24 mouse cellular contexts compared by ENCODE assay signal in the genomic region with DNA sequence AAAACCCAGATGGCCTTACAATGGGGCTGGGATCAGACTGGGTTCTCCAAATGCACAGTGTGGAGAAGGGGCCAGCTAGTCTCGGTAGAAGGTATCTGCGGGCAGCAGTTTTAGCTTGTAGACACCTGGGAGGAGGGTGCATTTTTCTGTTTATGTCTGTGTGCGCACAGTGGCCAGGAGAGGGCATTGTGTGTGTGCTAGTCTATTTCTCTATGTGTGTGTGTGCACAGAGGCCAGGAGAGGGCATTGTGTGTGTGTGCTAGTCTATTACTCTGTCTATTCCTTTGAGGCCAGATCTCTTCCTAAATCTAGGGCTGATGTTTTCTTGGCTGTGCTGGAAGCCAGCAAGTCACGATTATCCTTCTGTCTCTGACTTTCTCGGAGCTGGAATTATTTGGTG. TPM values are rescaled to one million over a fixed set of nuclear protein-coding genes. Genes with fewer than 3 reads are reported as not detected.
DNase-seq lines count a peak whose midpoint lies in the region; ATAC-seq and TF ChIP-seq lines count a peak whose summit lies in the region.
"Had no signal": no experiment of that assay in that cellular context is flagged by ENCODE, and none has a peak within 500 bp of the region (broad histone marks: within the 10 kb centered on the region; RNA-seq: fewer than 3 reads in every experiment).

No protein-coding gene starts in this region.

- WGBS in hindbrain, embryonic 16.5 days = 78% methylated on average over 5 of the region's 5 CpGs
- WGBS in hindbrain, embryonic 10.5 days = 88% methylated on average over 5 of the region's 5 CpGs
- 58% methylated on average over 5 of the region's 5 CpGs for WGBS in liver, embryonic 14.5 days (ENCODE audit: insufficient replicate concordance)
- 67% methylated on average over 5 of the region's 5 CpGs for WGBS in liver, embryonic 12.5 days (ENCODE audit: insufficient replicate concordance)

- no peak for TF ChIP-seq EP300 in liver, embryonic 14.5 days (IDR thresholded peaks at IDR 0.05; ENCODE audit: low read depth)
- no peak for TF ChIP-seq EP300 in ES-Bruce4 (IDR thresholded peaks at IDR 0.05; ENCODE audit: insufficient read depth, low read depth, low read length)

- H3K4me1 ChIP-seq in hindbrain, embryonic 16.5 days (ENCODE audit: control insufficient read depth, insufficient read depth, low read depth, low read length) = no peaks in the 10 kb centered on the region
- no peaks in the 10 kb centered on the region for H3K4me1 ChIP-seq in hindbrain, embryonic 10.5 days (replicated peaks)
- H3K4me1 ChIP-seq in liver, embryonic 14.5 days (replicated peaks; ENCODE audit: control insufficient read depth in 2 of 2, insufficient read depth in 2 of 2, low read length in 1 of 2) = no peaks in the 10 kb centered on the region
- no peaks in the 10 kb centered on the region for H3K4me1 ChIP-seq in liver, embryonic 12.5 days
- H3K4me1 ChIP-seq in ES-Bruce4 (ENCODE audit: control insufficient read depth, insufficient read depth, low read length) = no peaks in the 10 kb centered on the region
- H3K4me1 ChIP-seq: forebrain, embryonic 13.5 days; limb, embryonic 12.5 days; midbrain, embryonic 12.5 days; neural tube, embryonic 12.5 days had no signal

- TF ChIP-seq CTCF in liver, embryonic 14.5 days (IDR thresholded peaks at IDR 0.05; ENCODE audit: low read depth) = peak; percentile 19; the same call in 1 of the 2 replicates
- peak; percentile 33 for TF ChIP-seq CTCF in ES-Bruce4 (IDR thresholded peaks at IDR 0.05; ENCODE audit: low read depth, low read length)

- H3K36me3 ChIP-seq in hindbrain, embryonic 16.5 days (ENCODE audit: control insufficient read depth, insufficient read depth, low read length) = no peaks in the 10 kb centered on the region
- no peaks in the 10 kb centered on the region for H3K36me3 ChIP-seq in hindbrain, embryonic 10.5 days
- no peaks in the 10 kb centered on the region for H3K36me3 ChIP-seq in liver, embryonic 14.5 days (replicated peaks; ENCODE audit: control insufficient read depth, insufficient read depth, low read depth)
- H3K36me3 ChIP-seq in liver, embryonic 12.5 days = no peaks in the 10 kb centered on the region
- no peaks in the 10 kb centered on the region for H3K36me3 ChIP-seq in ES-Bruce4 (ENCODE audit: control insufficient read depth, insufficient read depth, low read length, poor library complexity, severe bottlenecking)
- H3K36me3 ChIP-seq: heart, embryonic 12.5 days; limb, embryonic 12.5 days; midbrain, embryonic 12.5 days; neural tube, embryonic 12.5 days had no signal

- no peaks in the 10 kb centered on the region for H3K27me3 ChIP-seq in hindbrain, embryonic 16.5 days (replicated peaks; ENCODE audit: control insufficient read depth, insufficient read depth, low read length)
- H3K27me3 ChIP-seq in hindbrain, embryonic 10.5 days (ENCODE audit: insufficient read depth, poor library complexity, severe bottlenecking) = no peaks in the 10 kb centered on the region
- no peaks in the 10 kb centered on the region for H3K27me3 ChIP-seq in liver, embryonic 14.5 days (ENCODE audit: control insufficient read depth, insufficient read depth, low read length)
- 0 out of 2 replicates have a peak, but pooled peaks cover 3% of the 10 kb centered on the region for H3K27me3 ChIP-seq in liver, embryonic 12.5 days (replicated peaks)
- H3K27me3 ChIP-seq in ES-Bruce4 (ENCODE audit: control insufficient read depth, insufficient read depth, low read length, poor library complexity, severe bottlenecking) = no peaks in the 10 kb centered on the region; the same call in 1 of the 2 replicates
- H3K27me3 ChIP-seq: forebrain, embryonic 13.5 days; midbrain, embryonic 12.5 days; neural tube, embryonic 12.5 days had no signal

- no peaks in the 10 kb centered on the region for H3K9me3 ChIP-seq in hindbrain, embryonic 16.5 days (ENCODE audit: control insufficient read depth, low read length)
- H3K9me3 ChIP-seq in hindbrain, embryonic 10.5 days = no peaks in the 10 kb centered on the region
- H3K9me3 ChIP-seq in liver, embryonic 14.5 days (ENCODE audit: control insufficient read depth, low read length) = no peaks in the 10 kb centered on the region
- no peaks in the 10 kb centered on the region for H3K9me3 ChIP-seq in liver, embryonic 12.5 days (replicated peaks)
- H3K9me3 ChIP-seq in ES-Bruce4 (replicated peaks; ENCODE audit: control insufficient read depth, insufficient read depth, low read length, poor library complexity, severe bottlenecking) = no peaks in the 10 kb centered on the region
- H3K9me3 ChIP-seq: forebrain, embryonic 13.5 days; heart, embryonic 12.5 days; limb, embryonic 12.5 days; midbrain, embryonic 12.5 days; neural tube, embryonic 12.5 days had no signal

- no peak overlapping the region for H3K27ac ChIP-seq in hindbrain, embryonic 16.5 days (ENCODE audit: low read depth, low read length)
- no peak overlapping the region for H3K27ac ChIP-seq in hindbrain, embryonic 10.5 days
- H3K27ac ChIP-seq in liver, embryonic 14.5 days = no peak overlapping the region
- H3K27ac ChIP-seq in liver, embryonic 12.5 days = no peak overlapping the region
- no peak overlapping the region for H3K27ac ChIP-seq in ES-Bruce4 (ENCODE audit: insufficient read depth, low read length)
- H3K27ac ChIP-seq: forebrain, embryonic 13.5 days; limb, embryonic 12.5 days; macrophage; midbrain, embryonic 12.5 days; neural tube, embryonic 12.5 days had no signal

- no peak overlapping the region for H3K4me3 ChIP-seq in hindbrain, embryonic 16.5 days (ENCODE audit: low read length)
- no peak overlapping the region for H3K4me3 ChIP-seq in hindbrain, embryonic 10.5 days
- H3K4me3 ChIP-seq in liver, embryonic 14.5 days (ENCODE audit: insufficient read depth in 1 of 2, low read depth in 2 of 2, low read length in 2 of 2) = no peak overlapping the region
- H3K4me3 ChIP-seq in liver, embryonic 12.5 days = no peak overlapping the region
- H3K4me3 ChIP-seq in ES-Bruce4 (ENCODE audit: low read depth, low read length) = no peak overlapping the region
- H3K4me3 ChIP-seq: forebrain, embryonic 13.5 days; heart, embryonic 12.5 days; limb, embryonic 12.5 days; midbrain, embryonic 12.5 days; neural tube, embryonic 12.5 days had no signal

- H3K9ac ChIP-seq in hindbrain, embryonic 16.5 days (ENCODE audit: low read depth, low read length) = no peak overlapping the region
- no peak overlapping the region for H3K9ac ChIP-seq in liver, embryonic 14.5 days (replicated peaks)
- no peak overlapping the region for H3K9ac ChIP-seq in liver, embryonic 12.5 days
- H3K9ac ChIP-seq in ES-Bruce4 (ENCODE audit: low read depth, poor library complexity, severe bottlenecking) = no peak overlapping the region
- H3K9ac ChIP-seq: forebrain, embryonic 13.5 days; heart, embryonic 12.5 days; limb, embryonic 12.5 days; midbrain, embryonic 12.5 days; neural tube, embryonic 12.5 days had no signal

- DNase-seq in hindbrain, embryonic 10.5 days (ENCODE audit: low spot score) = no peak
- DNase-seq in liver, embryonic 14.5 days (ENCODE audit: low read depth in 3 of 3, low spot score in 3 of 3) = no peak
- no peak for DNase-seq in frontal cortex, postnatal 36 days (ENCODE audit: low spot score in 2 of 2)
- DNase-seq in embryo, embryonic 9.5 days (ENCODE audit: extremely low spot score) = no peak
- DNase-seq: adrenal gland, postnatal 14 days; B cell, adult 2 months; cerebellum, postnatal 25 days; kidney, adult 9 months; kidney, postnatal 4 days; lung, adult 2 months; right cerebral cortex, adult 18-20 months; thymus, postnatal 25 days had no signal

- 0 out of 2 replicates have a peak, but pooled peaks have one; percentile 19 for ATAC-seq in hindbrain, embryonic 16.5 days
- no peak for ATAC-seq in liver, embryonic 14.5 days (ENCODE audit: insufficient read depth)
- ATAC-seq in liver, embryonic 12.5 days = no peak
- ATAC-seq in granulocyte monocyte progenitor cell, adult 5-6 weeks (replicated peaks; ENCODE audit: poor library complexity, severe bottlenecking) = 0 out of 2 replicates have a peak, but pooled peaks have one; percentile 37
- ATAC-seq: forebrain, embryonic 13.5 days had no signal

- no peak overlapping the region for H3K4me2 ChIP-seq in hindbrain, embryonic 16.5 days (ENCODE audit: low read length)
- no peak overlapping the region for H3K4me2 ChIP-seq in liver, embryonic 14.5 days (ENCODE audit: low read depth)
- H3K4me2 ChIP-seq in liver, embryonic 12.5 days = no peak overlapping the region
- H3K4me2 ChIP-seq: forebrain, embryonic 13.5 days; heart, embryonic 12.5 days; limb, embryonic 12.5 days; midbrain, embryonic 12.5 days; neural tube, embryonic 12.5 days had no signal

- TF ChIP-seq POLR2A in ES-Bruce4 (IDR thresholded peaks at IDR 0.05; ENCODE audit: insufficient read depth, low read length) = no peak

RNA-seq across cellular contexts. Expression of a gene that starts 58.8 kb away (rescaled TPM):
- polyA plus RNA-seq in hindbrain, embryonic 16.5 days (2015; fragmentation: Nextera tagmentation; extraction: Ambion mirVana) = 2.7 and 3.1 TPM in 2 replicates
- polyA plus RNA-seq in hindbrain, embryonic 10.5 days (2016; fragmentation: Nextera tagmentation; extraction: Ambion mirVana) = 7.1 and 21.1 TPM in 2 replicates
- polyA plus RNA-seq in liver, embryonic 14.5 days (2012; rRNA removed) = 0.52 and 0.71 TPM in 2 replicates
- polyA plus RNA-seq in liver, embryonic 14.5 days (2014; fragmentation: Nextera tagmentation; extraction: Ambion mirVana) = 0.36 and 0.47 TPM in 2 replicates
- 5.0 and 5.9 TPM in 2 replicates for polyA plus RNA-seq in liver, embryonic 12.5 days (2016; fragmentation: Nextera tagmentation; extraction: Ambion mirVana)
- 21.4 and 23.4 TPM in 2 replicates for polyA plus RNA-seq in ES-Bruce4 (2011; ENCODE audit: insufficient read depth, insufficient read length, low read depth, missing spikeins)
- not detected in 2 replicates for total RNA-seq in granulocyte monocyte progenitor cell, adult 5-6 weeks (2014; fragmentation: Nextera tagmentation)
- total RNA-seq in granulocyte monocyte progenitor cell, adult 5-6 weeks (2017) = not detected in 2 replicates
- total RNA-seq: adrenal gland, postnatal 14 days; layer of hippocampus, postnatal 25 days; left cerebral cortex, postnatal 10 days had no signal
- polyA plus RNA-seq: macrophage had no signal

Comparison
In these comparisons a context has a peak if more than half of its experiments do, and no peak if none do; other contexts are left out.
1. ATAC-seq: peak in hindbrain, embryonic 16.5 days (single experiment) and granulocyte monocyte progenitor cell, adult 5-6 weeks (single experiment); none in liver, embryonic 14.5 days (single experiment) and liver, embryonic 12.5 days (single experiment).